Mouse (Mus musculus) cerebellum, adult 2 months (tissue): ENCODE measurements around the gene Abca17.

Source experiments
- CTCF ChIP-seq: fragments of 200-500 bp; IDR thresholded peaks from 2 replicates; pipeline ENCODE4 v1.5.1; 2011; ENCODE audit warnings: low read depth, mild to moderate bottlenecking, control low read depth, low read length, moderate library complexity, borderline replicate concordance; ENCODE audit not compliant: insufficient read depth
- POLR2A ChIP-seq: fragments of 200-500 bp; IDR thresholded peaks from 2 replicates; pipeline ENCODE4 v1.6.1; 2011; ENCODE audit warnings: low read length, control low read depth, borderline replicate concordance; ENCODE audit not compliant: insufficient read depth

DNA sequence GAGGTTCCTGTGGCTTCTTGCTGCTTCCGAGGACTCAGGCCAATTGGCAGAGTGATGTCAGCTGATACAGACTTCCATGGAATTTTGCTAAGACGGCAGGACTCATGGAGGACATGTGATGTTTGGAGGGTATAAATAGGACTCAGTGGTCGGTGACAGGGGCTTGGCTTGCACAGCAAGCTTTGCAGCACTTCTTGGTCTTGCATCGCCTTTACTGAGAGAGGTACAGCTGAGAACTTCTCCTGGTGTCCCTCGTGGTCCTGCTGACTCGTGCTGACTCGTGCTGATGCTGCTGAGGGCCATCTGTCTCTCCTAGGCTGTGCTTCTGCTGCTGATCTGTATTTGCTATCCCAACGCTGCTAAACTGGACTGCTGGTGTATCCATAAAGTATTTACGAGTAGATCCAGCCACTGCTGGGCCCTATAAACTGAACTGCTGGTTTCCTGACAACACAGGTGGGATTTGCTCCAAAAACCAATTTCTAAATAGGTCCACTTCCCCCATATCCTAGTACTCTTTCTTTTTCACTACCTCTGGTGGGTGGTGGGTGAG, 67.5 kb downstream of the Abca17 start:
- TF ChIP-seq CTCF (no peak), POLR2A (no peak)
